Mouse (Mus musculus) telencephalon, adult 2 months (tissue): Measurements from ENCODE around the gene Trim16.

Experiments used
- DNase-seq: peaks from one replicate; pipeline ENCODE4 v3.0.0-alpha.2; 2011; ENCODE audit warnings: low read depth, low spot score

Trim16 gene

GRCm38 (mm10) chr11:62891763-62892162, 71.7 kb downstream of the Trim16 start:
- DNase-seq: no peak
